Mouse (Mus musculus): ENCODE measurements at regions not wholly inside any gene's neighbourhood (a gene's known extent, or its start where the extent isn't known, plus 50 kb on each side); places are given as distances from the start of the nearest gene placed in this dataset.

- Histone ChIP-seq H3K9me3 (ENCODE audit: control insufficient read depth, low read length) (no peaks in the 10 kb centered on the region), H3K27me3 (ENCODE audit: control insufficient read depth, insufficient read depth, low read length) (no peaks in the 10 kb centered on the region), H3K9ac (ENCODE audit: low read length) (no peak overlapping the region), H3K36me3 (ENCODE audit: control insufficient read depth, insufficient read depth, low read length) (no peaks in the 10 kb centered on the region), H3K27ac (ENCODE audit: low read depth, low read length) (no peak overlapping the region), H3K4me2 (no peak overlapping the region), H3K4me3 (ENCODE audit: low read depth, low read length) (no peak overlapping the region), H3K4me1 (ENCODE audit: control insufficient read depth, insufficient read depth, low read length) (0 out of 2 replicates have a peak, but pooled peaks cover 9% of the 10 kb centered on the region)
- ATAC-seq (ENCODE audit: low FRiP score), result no peak
- WGBS, result 82% methylated on average over 5 of the region's 5 CpGs
- no peak for DNase-seq (ENCODE audit: low spot score, missing footprints)
Observed at GRCm38 (mm10) chr13:51324714-51325113, 83.7 kb upstream of the S1pr3 start.

- no peaks in the 10 kb centered on the region for H3K36me3 ChIP-seq (ENCODE audit: control insufficient read depth, insufficient read depth, low read length)
- ATAC-seq (ENCODE audit: low FRiP score), result no peak
- H3K4me2 ChIP-seq, result no peak overlapping the region
- no peaks in the 10 kb centered on the region for H3K9me3 ChIP-seq (ENCODE audit: control insufficient read depth, low read length)
- 50% methylated on average over 5 of the region's 5 CpGs for whole genome bisulfite sequencing
- H3K4me3 ChIP-seq (ENCODE audit: low read depth, low read length), result no peak overlapping the region
- 0 out of 2 replicates have a peak, but pooled peaks cover 9% of the 10 kb centered on the region for H3K4me1 ChIP-seq (ENCODE audit: control insufficient read depth, insufficient read depth, low read length)
- DNase-seq (ENCODE audit: low spot score, missing footprints), result no peak
- no peak overlapping the region for H3K9ac ChIP-seq (ENCODE audit: low read length)
- H3K27ac ChIP-seq (ENCODE audit: low read depth, low read length), result no peak overlapping the region
- no peaks in the 10 kb centered on the region for H3K27me3 ChIP-seq (ENCODE audit: control insufficient read depth, insufficient read depth, low read length)
Observed at GRCm38 (mm10) chr13:51325298-51325697, 83.1 kb upstream of the S1pr3 start.

- WGBS, result 81% methylated on average over 5 of the region's 5 CpGs
- no peak for DNase-seq (ENCODE audit: low spot score, missing footprints)
- no peak overlapping the region for H3K4me2 ChIP-seq
- no peak overlapping the region for H3K27ac ChIP-seq (ENCODE audit: low read depth, low read length)
- ATAC-seq (ENCODE audit: low FRiP score), result no peak
- H3K9me3 ChIP-seq (ENCODE audit: control insufficient read depth, low read length), result no peaks in the 10 kb centered on the region
- 0 out of 2 replicates have a peak, but pooled peaks cover 9% of the 10 kb centered on the region for H3K4me1 ChIP-seq (ENCODE audit: control insufficient read depth, insufficient read depth, low read length)
- no peak overlapping the region for H3K4me3 ChIP-seq (ENCODE audit: low read depth, low read length)
- no peaks in the 10 kb centered on the region for H3K27me3 ChIP-seq (ENCODE audit: control insufficient read depth, insufficient read depth, low read length)
- H3K36me3 ChIP-seq (ENCODE audit: control insufficient read depth, insufficient read depth, low read length), result no peaks in the 10 kb centered on the region
- no peak overlapping the region for H3K9ac ChIP-seq (ENCODE audit: low read length)
Observed at GRCm38 (mm10) chr13:51326128-51326527, 82.3 kb upstream of the S1pr3 start.

GRCm38 (mm10) chr13:51328131-51328970, 80.1 kb upstream of the S1pr3 start:
- Histone ChIP-seq H3K36me3 (ENCODE audit: control insufficient read depth, insufficient read depth, low read length) (no peaks in the 10 kb centered on the region), H3K27me3 (ENCODE audit: control insufficient read depth, insufficient read depth, low read length) (no peaks in the 10 kb centered on the region), H3K9me3 (ENCODE audit: control insufficient read depth, low read length) (no peaks in the 10 kb centered on the region), H3K4me1 (ENCODE audit: control insufficient read depth, insufficient read depth, low read length) (0 out of 2 replicates have a peak, but pooled peaks cover 9% of the 10 kb centered on the region), H3K4me2 (no peak overlapping the region), H3K4me3 (ENCODE audit: low read depth, low read length) (no peak overlapping the region), H3K9ac (ENCODE audit: low read length) (no peak overlapping the region), H3K27ac (ENCODE audit: low read depth, low read length) (no peak overlapping the region)
- ATAC-seq (ENCODE audit: low FRiP score), result no peak
- DNase-seq (ENCODE audit: low spot score, missing footprints), result no peak
- WGBS, result 61% methylated on average over 15 of the region's 15 CpGs

GRCm38 (mm10) chr13:51328971-51329346, 79.5 kb upstream of the S1pr3 start:
- no peaks in the 10 kb centered on the region for H3K9me3 ChIP-seq (ENCODE audit: control insufficient read depth, low read length)
- peak; percentile 46; the same call in 1 of the 2 replicates for ATAC-seq (ENCODE audit: low FRiP score)
- H3K4me3 ChIP-seq (ENCODE audit: low read depth, low read length), result no peak overlapping the region
- no peak for DNase-seq (ENCODE audit: low spot score, missing footprints)
- H3K27me3 ChIP-seq (ENCODE audit: control insufficient read depth, insufficient read depth, low read length), result no peaks in the 10 kb centered on the region
- WGBS, result 58% methylated on average over 8 of the region's 8 CpGs
- H3K4me2 ChIP-seq, result no peak overlapping the region
- H3K36me3 ChIP-seq (ENCODE audit: control insufficient read depth, insufficient read depth, low read length), result no peaks in the 10 kb centered on the region
- H3K4me1 ChIP-seq (ENCODE audit: control insufficient read depth, insufficient read depth, low read length), result 0 out of 2 replicates have a peak, but pooled peaks cover 9% of the 10 kb centered on the region
- no peak overlapping the region for H3K9ac ChIP-seq (ENCODE audit: low read length)
- H3K27ac ChIP-seq (ENCODE audit: low read depth, low read length), result no peak overlapping the region

- H3K36me3 ChIP-seq (ENCODE audit: control insufficient read depth, insufficient read depth, low read length), result no peaks in the 10 kb centered on the region
- no peak overlapping the region for H3K27ac ChIP-seq (ENCODE audit: low read depth, low read length)
- ATAC-seq (ENCODE audit: low FRiP score) (no peak), DNase-seq (ENCODE audit: low spot score, missing footprints) (no peak)
- H3K9me3 ChIP-seq (ENCODE audit: control insufficient read depth, low read length), result no peaks in the 10 kb centered on the region
- no peak overlapping the region for H3K4me3 ChIP-seq (ENCODE audit: low read depth, low read length)
- no peaks in the 10 kb centered on the region for H3K27me3 ChIP-seq (ENCODE audit: control insufficient read depth, insufficient read depth, low read length)
- H3K4me1 ChIP-seq (ENCODE audit: control insufficient read depth, insufficient read depth, low read length), result 0 out of 2 replicates have a peak, but pooled peaks cover 9% of the 10 kb centered on the region
- H3K9ac ChIP-seq (ENCODE audit: low read length), result no peak overlapping the region
- no peak overlapping the region for H3K4me2 ChIP-seq
Observed at GRCm38 (mm10) chr13:51329717-51330116, 78.7 kb upstream of the S1pr3 start.

- 90% methylated on average over 7 of the region's 7 CpGs for WGBS
- H3K27ac ChIP-seq (ENCODE audit: low read depth, low read length), result no peak overlapping the region
- H3K36me3 ChIP-seq (ENCODE audit: control insufficient read depth, insufficient read depth, low read length), result no peaks in the 10 kb centered on the region
- ATAC-seq (ENCODE audit: low FRiP score) (no peak), DNase-seq (ENCODE audit: low spot score, missing footprints) (no peak)
- 0 out of 2 replicates have a peak, but pooled peaks cover 9% of the 10 kb centered on the region for H3K4me1 ChIP-seq (ENCODE audit: control insufficient read depth, insufficient read depth, low read length)
- no peaks in the 10 kb centered on the region for H3K9me3 ChIP-seq (ENCODE audit: control insufficient read depth, low read length)
- no peak overlapping the region for H3K4me3 ChIP-seq (ENCODE audit: low read depth, low read length)
- H3K27me3 ChIP-seq (ENCODE audit: control insufficient read depth, insufficient read depth, low read length), result no peaks in the 10 kb centered on the region
- H3K9ac ChIP-seq (ENCODE audit: low read length), result no peak overlapping the region
- no peak overlapping the region for H3K4me2 ChIP-seq
Observed at GRCm38 (mm10) chr13:51332271-51332670, 76.2 kb upstream of the S1pr3 start.

GRCm38 (mm10) chr13:51333481-51333880, 75.0 kb upstream of the S1pr3 start:
- DNase-seq (ENCODE audit: low spot score, missing footprints), result no peak
- ATAC-seq (ENCODE audit: low FRiP score), result no peak
- Histone ChIP-seq H3K4me1 (ENCODE audit: control insufficient read depth, insufficient read depth, low read length) (0 out of 2 replicates have a peak, but pooled peaks cover 4% of the 10 kb centered on the region), H3K36me3 (ENCODE audit: control insufficient read depth, insufficient read depth, low read length) (no peaks in the 10 kb centered on the region), H3K9ac (ENCODE audit: low read length) (no peak overlapping the region), H3K9me3 (ENCODE audit: control insufficient read depth, low read length) (no peaks in the 10 kb centered on the region), H3K27me3 (ENCODE audit: control insufficient read depth, insufficient read depth, low read length) (no peaks in the 10 kb centered on the region), H3K27ac (ENCODE audit: low read depth, low read length) (no peak overlapping the region), H3K4me3 (ENCODE audit: low read depth, low read length) (no peak overlapping the region), H3K4me2 (no peak overlapping the region)
- WGBS, result 89% methylated on average over 5 of the region's 5 CpGs

GRCm38 (mm10) chr13:51336726-51337125, 71.7 kb upstream of the S1pr3 start:
- Histone ChIP-seq H3K4me2 (no peak overlapping the region), H3K36me3 (ENCODE audit: control insufficient read depth, insufficient read depth, low read length) (no peaks in the 10 kb centered on the region), H3K9me3 (ENCODE audit: control insufficient read depth, low read length) (no peaks in the 10 kb centered on the region; the same call in 1 of the 2 replicates), H3K9ac (ENCODE audit: low read length) (no peak overlapping the region), H3K27ac (ENCODE audit: low read depth, low read length) (no peak overlapping the region), H3K27me3 (ENCODE audit: control insufficient read depth, insufficient read depth, low read length) (no peaks in the 10 kb centered on the region), H3K4me3 (ENCODE audit: low read depth, low read length) (no peak overlapping the region), H3K4me1 (ENCODE audit: control insufficient read depth, insufficient read depth, low read length) (no peaks in the 10 kb centered on the region)
- DNase-seq (ENCODE audit: low spot score, missing footprints), result no peak
- ATAC-seq (ENCODE audit: low FRiP score), result no peak
- 82% methylated on average over 5 of the region's 5 CpGs for WGBS
